Mouse (Mus musculus) heart, postnatal 10 days (tissue): ENCODE measurements at regions not wholly inside any gene's neighbourhood (a gene's known extent, or its start where the extent isn't known, plus 50 kb on each side); places are given as distances from the start of the nearest gene placed in this dataset.

Source experiments
- DNase-seq, 2 experiments: peaks; one replicate each; pipeline ENCODE4 v3.0.0; 2021
- intact Hi-C: fragments of 180-260 bp; cut with DNase I; formaldehyde crosslinking; loops from one replicate; pipeline ENCODE4 v1.15.1; 2025

- intact Hi-C loops = no loop called here
- no peak for DNase-seq
Measured at GRCm38 (mm10) chr2:173993431-173993955, 82.6 kb upstream of the Stx16 start.

- intact Hi-C loops = no loop called here
- DNase-seq = peak in 1 of 2 experiments; percentile 14
Measured at GRCm38 (mm10) chr2:173994301-173995073, 81.6 kb upstream of the Stx16 start.

DNA sequence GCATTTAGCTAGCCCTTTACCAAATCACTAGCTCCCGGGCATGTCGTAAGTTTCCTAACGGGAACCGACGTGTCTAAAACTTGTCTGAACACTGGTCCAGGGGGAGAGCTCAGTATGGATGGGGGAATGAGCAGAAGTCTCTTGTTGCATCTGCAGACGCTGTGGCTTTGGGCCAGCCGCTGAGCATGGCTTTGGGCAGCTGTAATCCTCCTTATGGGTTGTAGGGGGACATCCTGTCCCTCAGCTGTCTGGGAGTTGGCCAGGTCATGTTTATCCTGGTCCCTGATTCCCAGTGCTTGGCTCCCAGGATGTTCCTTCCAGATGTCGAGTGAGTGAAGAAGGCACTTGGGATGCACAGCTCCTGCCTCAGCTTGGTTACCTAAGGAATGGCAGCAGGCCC, 71.4 kb upstream of the Stx16 start:
- no peak for DNase-seq
- intact Hi-C loops = no loop called here

- no peak for DNase-seq
- intact Hi-C loops = no loop called here
Measured at GRCm38 (mm10) chr2:174007976-174008349, 68.1 kb upstream of the Stx16 start.

DNA sequence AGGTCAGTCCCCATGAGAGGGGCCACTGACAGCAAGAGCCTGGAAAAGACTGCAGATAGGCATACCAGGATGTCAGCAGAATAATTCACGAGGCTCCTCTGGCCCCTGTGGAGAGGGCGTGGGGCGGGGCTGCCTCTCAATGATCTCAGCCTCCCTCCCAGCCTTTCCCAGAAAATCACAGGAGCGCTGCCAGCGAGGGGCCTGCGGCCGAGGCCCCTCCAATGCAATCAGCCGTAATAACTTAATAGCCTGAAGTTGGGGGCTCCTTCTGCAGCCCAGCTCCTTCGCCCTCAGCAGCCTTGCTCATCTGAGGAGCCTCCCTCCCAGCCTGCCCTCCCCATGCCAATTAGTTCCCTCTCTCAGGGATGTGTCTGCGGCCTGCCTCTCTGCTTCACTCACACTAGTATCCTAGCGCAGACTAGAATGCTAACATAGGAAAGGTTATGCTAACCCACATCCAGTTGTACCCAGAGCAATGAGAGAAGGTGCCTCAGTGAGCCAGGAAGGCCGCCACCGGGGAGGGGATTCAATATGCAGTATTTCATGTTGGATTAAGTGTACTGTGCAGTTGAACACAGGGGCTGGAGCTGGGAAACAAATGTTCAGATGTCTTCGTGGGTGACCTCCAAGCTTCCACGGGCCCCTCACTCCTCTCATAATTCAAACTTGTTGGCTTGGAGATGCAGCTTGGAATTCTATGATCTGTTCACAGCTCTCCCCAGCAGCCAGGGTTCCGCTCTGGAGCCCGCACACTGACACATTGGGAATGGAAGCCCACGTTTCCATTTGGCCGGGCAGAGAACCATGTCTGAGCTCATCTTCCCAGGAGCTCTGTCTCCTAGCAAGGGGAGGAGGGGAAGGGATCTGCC, 67.5 kb upstream of the Stx16 start:
- intact Hi-C loops = no loop called here
- peak; percentile 25 to 38 for DNase-seq

GRCm38 (mm10) chr2:174010038-174010437, 66.1 kb upstream of the Stx16 start:
- DNase-seq = no peak
- intact Hi-C loops = no loop called here

GRCm38 (mm10) chr2:174011399-174011798, 64.7 kb upstream of the Stx16 start:
- intact Hi-C loops = no loop called here

DNA sequence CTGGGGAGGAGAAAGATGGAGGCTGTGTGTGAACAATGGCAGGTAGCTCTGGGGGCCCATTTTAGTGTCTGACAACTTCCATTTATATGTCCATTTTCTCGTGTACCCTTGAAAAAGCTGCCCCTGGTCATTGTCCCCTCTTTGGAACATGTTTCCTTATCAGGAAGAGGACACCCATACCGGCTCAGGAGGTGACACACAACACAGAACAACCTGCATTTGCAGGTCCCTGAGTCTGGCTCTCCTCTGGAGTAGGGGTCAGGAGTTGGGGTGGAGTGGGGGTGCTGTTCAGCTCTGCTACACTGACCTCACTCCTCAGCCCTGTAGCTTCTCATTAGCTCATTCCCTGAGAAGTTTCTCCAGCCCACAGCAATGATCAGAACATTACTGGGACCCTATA, 61.7 kb upstream of the Stx16 start:
- intact Hi-C loops = no loop called here
- no peak for DNase-seq

More at GRCm38 (mm10) chr2:174011399-174011798, 64.7 kb upstream of the Stx16 start:
- peak in 1 of 2 experiments; percentile 16 for DNase-seq

- intact Hi-C loops = no loop called here
- no peak for DNase-seq
Measured at GRCm38 (mm10) chr2:174015283-174015682, 60.8 kb upstream of the Stx16 start.

- no peak for DNase-seq
- intact Hi-C loops = no loop called here
Measured at GRCm38 (mm10) chr2:174016068-174016467, 60.0 kb upstream of the Stx16 start.

DNA sequence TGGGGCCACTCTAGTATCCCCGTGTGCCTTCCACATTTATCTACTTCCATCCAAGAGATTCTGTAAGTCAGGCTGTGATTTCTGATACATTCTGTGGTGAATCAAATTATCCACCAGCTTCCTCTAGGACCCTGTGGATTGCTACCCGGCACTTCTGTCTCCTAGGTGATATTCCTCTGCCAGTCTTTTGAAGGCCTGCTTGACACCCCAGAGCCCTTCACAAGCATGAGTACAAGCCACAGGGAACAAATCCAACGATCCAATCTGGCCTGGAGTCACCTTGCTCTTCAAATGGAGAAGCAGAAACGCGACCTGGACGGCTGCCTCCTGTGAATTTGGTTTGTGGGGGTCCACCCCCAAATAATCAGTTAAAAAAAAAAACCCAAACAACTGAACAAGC, 59.1 kb upstream of the Stx16 start:
- peak in 1 of 2 experiments; percentile 31 for DNase-seq
- intact Hi-C loops = no loop called here

- intact Hi-C loops = no loop called here
- DNase-seq = no peak
Measured at GRCm38 (mm10) chr2:174017596-174017995, 58.5 kb upstream of the Stx16 start.

DNA sequence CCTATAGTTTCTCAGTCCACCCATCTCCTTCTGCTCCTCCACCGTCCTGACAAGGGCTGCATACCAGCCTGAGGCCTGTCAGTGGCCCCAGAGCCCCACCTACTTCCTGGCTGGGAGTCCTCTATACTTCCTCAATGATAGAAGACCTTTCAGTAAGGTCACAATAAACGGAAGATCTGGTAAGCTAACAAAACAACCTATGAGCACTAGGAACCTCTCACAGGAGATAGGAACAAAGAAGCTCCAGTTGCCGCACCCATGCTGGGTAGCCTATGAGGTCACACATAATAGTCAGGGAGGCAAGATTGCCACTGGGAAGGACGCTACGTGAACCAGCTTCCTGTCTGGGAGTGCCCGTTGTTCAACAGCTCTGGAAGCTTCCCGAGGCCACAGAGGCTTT, 58.1 kb upstream of the Stx16 start:
- DNase-seq = no peak
- intact Hi-C loops = no loop called here

DNA sequence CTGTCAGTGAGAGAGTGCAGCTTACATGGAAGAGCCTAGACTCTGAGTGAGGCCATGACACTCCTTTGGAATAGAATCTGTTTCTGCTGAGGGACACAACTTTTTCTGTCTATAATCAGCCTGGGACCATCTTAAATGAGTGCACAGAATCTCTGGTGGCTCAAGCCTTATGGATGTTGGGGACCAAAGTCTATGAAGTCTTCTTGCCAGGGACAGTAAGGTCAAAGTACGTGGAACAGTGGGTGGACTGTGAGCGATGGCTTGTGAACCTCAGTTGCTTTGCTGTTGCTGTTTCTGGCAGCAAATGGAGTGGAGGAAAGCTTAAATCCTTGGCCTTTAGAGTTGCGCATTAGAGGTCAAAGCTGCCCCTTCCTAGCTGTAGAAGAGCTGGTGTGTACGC, 57.1 kb upstream of the Stx16 start:
- intact Hi-C loops = no loop called here
- no peak for DNase-seq

DNA sequence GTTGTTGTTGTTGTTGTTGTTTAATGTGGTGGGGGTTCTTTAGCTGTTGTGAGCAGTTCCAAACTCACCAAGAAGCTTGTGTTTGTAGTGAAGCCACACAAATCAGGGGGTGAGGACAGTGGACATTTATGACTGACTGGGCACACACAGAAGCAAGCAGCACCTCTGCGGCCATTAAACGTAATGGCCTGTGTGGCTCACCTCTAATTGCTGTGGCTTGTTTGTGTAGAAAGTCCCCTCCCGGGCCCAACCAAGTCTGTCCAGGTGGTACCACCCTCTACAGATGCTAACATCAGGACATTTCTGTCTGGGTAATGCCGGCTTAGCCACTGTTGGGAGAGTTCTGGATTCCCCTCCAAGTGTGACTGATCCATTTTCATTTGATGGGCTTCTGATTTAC, 56.1 kb upstream of the Stx16 start:
- DNase-seq = no peak
- intact Hi-C loops = no loop called here

DNA sequence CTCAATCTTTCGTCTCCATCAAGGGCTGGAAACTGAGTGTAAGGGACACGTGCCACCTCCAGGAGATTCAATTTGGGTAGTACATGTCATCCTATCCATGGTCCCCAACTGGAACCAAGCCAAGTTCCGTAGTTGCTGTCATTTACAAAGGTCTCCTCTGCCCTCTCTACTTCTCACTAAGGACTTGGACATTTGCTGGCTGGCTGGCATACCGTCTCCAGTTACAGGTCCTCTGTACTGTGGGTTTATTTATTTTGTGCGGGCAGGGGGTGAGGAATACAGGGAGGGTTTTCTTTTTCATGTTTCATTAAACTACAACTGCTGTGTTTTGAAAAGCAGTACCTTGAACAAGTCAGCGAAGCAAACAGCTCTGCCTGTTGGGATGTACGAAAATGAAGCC, 55.7 kb upstream of the Stx16 start:
- intact Hi-C loops = no loop called here
- no peak for DNase-seq

- DNase-seq = no peak
- intact Hi-C loops = no loop called here
Measured at GRCm38 (mm10) chr2:174021538-174021937, 54.6 kb upstream of the Stx16 start.

DNA sequence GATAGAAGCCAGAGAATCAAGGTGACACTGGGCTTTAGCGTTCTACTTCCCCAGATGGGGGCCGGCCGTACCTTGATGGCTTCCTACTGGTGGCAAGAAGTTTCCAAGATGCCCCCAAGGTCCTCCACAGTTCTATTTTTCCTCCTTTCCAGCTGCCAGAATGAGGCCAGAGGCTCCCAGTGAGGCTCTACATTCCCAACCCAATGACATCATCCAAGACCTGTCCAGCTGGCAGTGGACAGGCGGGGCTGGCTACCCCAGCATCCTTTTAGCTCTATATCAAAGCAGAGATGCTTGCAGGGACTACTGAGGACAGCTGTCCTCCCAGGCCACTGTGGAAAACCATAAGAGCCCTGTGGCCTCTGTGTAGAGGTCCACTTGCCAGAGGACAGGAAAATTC, 53.8 kb upstream of the Stx16 start:
- intact Hi-C loops = no loop called here
- peak; percentile 54 to 63 for DNase-seq

DNA sequence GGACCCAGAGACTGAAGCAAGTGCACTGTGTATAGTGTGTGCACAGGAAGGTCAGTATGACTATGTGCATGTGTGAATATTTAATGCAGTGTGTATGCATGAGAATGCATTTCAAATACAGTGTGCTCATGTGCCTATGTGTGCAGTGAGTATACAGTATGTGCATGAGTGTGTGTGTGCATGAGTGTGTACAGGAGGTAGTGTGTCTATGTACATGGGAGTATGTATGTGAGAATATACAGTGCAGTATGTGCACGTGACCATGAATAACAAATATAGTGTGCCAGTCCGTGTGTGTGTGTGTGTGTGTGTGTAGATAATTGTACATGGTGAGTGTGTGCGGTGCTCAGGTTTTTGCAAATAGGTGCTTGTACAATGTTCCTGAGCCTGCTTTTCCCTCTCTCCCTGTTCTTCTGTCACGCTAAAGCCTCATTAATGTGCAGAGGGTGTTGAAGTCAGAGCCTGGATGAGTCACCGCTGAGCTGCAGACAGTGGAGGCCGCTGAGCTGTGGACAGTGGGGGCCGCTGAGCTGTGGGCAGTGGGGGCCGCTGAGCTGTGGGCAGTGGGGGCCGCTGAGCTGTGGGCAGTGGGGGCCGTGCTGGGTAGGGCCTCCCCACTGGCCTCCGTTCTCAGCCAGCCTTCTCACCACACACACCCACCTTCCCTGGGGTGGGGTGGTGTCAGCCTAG, 50.8 kb upstream of the Stx16 start:
- intact Hi-C loops = no loop called here
- DNase-seq = no peak
